Mouse (Mus musculus): ENCODE data around the gene 1810030O07Rik. TPM values are rescaled to one million over a fixed set of nuclear protein-coding genes. Genes with fewer than 3 reads are reported as not detected.
A peak's percentile ranks its signal among the peaks of the same experiment; 100 is the strongest.
"Not testable (repeated sequence)": the region's sequence is repeated elsewhere in the genome, so short reads cannot be mapped to it uniquely, and the experiment has no call there.

1810030O07Rik gene
- polyA plus RNA-seq (2015; fragmentation: Nextera tagmentation; extraction: Ambion mirVana), result 28.4 and 28.9 TPM in 2 replicates

GRCm38 (mm10) chrX:12673054-12673775 is at the start of gene 1810030O07Rik:
Gene 1810030O07Rik, minus strand, starts transcription at chrX:12673668.
- Histone ChIP-seq H3K9ac (replicated peaks) (peak within 1 kb of the TSS; percentile 80), H3K9me3 (no peaks in the 10 kb centered on the region), H3K4me1 (replicated peaks) (peaks cover 11% of the 10 kb centered on the region), H3K4me3 (replicated peaks) (peak within 1 kb of the TSS; percentile 68), H3K27me3 (no peaks in the 10 kb centered on the region), H3K36me3 (peaks cover 16% of the 10 kb centered on the region), H3K27ac (peak within 1 kb of the TSS; percentile 81), H3K4me2 (replicated peaks) (peak within 1 kb of the TSS; percentile 58)
- peak; percentile 100 for ATAC-seq
- 18% methylated on average over 42 of the region's 42 CpGs for WGBS

GRCm38 (mm10) chrX:12716036-12716435 is 42.6 kb upstream of the 1810030O07Rik start:
- no peaks in the 10 kb centered on the region for H3K9me3 ChIP-seq
- H3K9ac ChIP-seq (replicated peaks), result no peak overlapping the region
- H3K27me3 ChIP-seq, result no peaks in the 10 kb centered on the region
- no peak overlapping the region for H3K4me2 ChIP-seq (replicated peaks)
- no peak overlapping the region for H3K27ac ChIP-seq
- no peak overlapping the region for H3K4me3 ChIP-seq (replicated peaks)
- 90% methylated on average over 4 of the region's 4 CpGs for WGBS
- H3K4me1 ChIP-seq (replicated peaks), result no peaks in the 10 kb centered on the region
- peaks cover 21% of the 10 kb centered on the region for H3K36me3 ChIP-seq
- ATAC-seq, result no peak

- 93% methylated on average over 7 of the region's 7 CpGs for WGBS
- Histone ChIP-seq H3K4me2 (replicated peaks) (no peak overlapping the region), H3K27ac (no peak overlapping the region), H3K36me3 (peaks cover 21% of the 10 kb centered on the region), H3K9me3 (no peaks in the 10 kb centered on the region), H3K4me1 (replicated peaks) (no peaks in the 10 kb centered on the region), H3K27me3 (no peaks in the 10 kb centered on the region), H3K9ac (replicated peaks) (no peak overlapping the region), H3K4me3 (replicated peaks) (no peak overlapping the region)
- no peak for ATAC-seq
Measured at GRCm38 (mm10) chrX:12713796-12714195, 40.3 kb upstream of the 1810030O07Rik start.

- Histone ChIP-seq H3K27me3 (no peaks in the 10 kb centered on the region), H3K4me3 (replicated peaks) (no peak overlapping the region), H3K9me3 (no peaks in the 10 kb centered on the region), H3K4me2 (replicated peaks) (no peak overlapping the region), H3K36me3 (peaks cover 10% of the 10 kb centered on the region), H3K27ac (no peak overlapping the region), H3K4me1 (replicated peaks) (no peaks in the 10 kb centered on the region), H3K9ac (replicated peaks) (no peak overlapping the region)
- WGBS, result 89% methylated on average over 8 of the region's 8 CpGs
- ATAC-seq, result no peak
Measured at GRCm38 (mm10) chrX:12686910-12687309, 13.4 kb upstream of the 1810030O07Rik start.

DNA sequence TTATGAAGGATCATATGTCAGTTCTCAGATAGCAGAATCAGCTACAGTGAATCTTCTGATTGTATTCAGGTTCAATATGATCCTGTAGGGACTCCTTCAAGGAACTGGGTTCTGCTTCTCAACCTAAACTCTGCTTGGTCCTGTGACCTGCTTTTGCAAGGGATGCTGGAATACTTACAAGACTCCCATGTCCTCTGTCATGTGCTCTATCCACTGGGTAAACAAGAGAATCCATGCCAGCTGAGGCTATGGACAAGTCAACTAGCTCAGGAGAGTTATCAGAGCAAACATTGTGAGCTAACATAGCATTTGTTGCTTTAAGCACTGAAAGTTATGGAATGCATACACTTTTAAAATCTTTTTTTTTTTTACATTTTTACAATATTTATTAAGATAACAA is 12.6 kb upstream of the 1810030O07Rik start:
- peaks cover 10% of the 10 kb centered on the region for H3K36me3 ChIP-seq
- H3K9ac ChIP-seq (replicated peaks), result no peak overlapping the region
- H3K27me3 ChIP-seq, result no peaks in the 10 kb centered on the region
- H3K27ac ChIP-seq, result no peak overlapping the region
- no peak overlapping the region for H3K4me2 ChIP-seq (replicated peaks)
- H3K4me3 ChIP-seq (replicated peaks), result no peak overlapping the region
- ATAC-seq, result no peak
- no peaks in the 10 kb centered on the region for H3K4me1 ChIP-seq (replicated peaks)
- no peaks in the 10 kb centered on the region for H3K9me3 ChIP-seq

- H3K9ac ChIP-seq (replicated peaks), result no peak overlapping the region
Measured at GRCm38 (mm10) chrX:12677396-12677795, 3.9 kb upstream of the 1810030O07Rik start.

DNA sequence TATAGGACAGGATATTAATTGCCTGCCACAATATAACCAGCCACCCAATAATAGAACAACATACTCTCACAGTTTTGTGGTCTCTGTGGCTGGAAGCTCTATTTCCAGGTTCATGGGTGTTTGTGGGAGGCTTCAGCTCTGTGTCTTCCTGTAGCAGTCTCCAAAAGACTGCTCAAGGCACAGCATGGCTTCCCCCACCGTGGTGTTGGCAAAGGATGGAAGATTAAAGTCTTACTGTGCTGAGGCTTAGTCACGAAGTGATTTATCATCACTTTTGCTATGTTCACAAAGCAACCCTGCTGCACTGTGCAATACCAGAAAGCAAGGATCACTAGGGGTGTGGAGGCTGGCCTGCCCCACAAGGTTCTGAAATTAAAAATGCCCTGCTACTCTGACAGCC is 19.6 kb downstream of the 1810030O07Rik start:
- WGBS, result 74% methylated on average over 2 of the region's 2 CpGs

More at GRCm38 (mm10) chrX:12677396-12677795, 3.9 kb upstream of the 1810030O07Rik start:
- WGBS, result 33% methylated on average over 6 of the region's 6 CpGs
- no peaks in the 10 kb centered on the region for H3K27me3 ChIP-seq
- H3K4me1 ChIP-seq (replicated peaks), result peaks cover 11% of the 10 kb centered on the region
- 0 out of 2 replicates have a peak overlapping the region, but pooled peaks have one; percentile 9 for H3K27ac ChIP-seq
- H3K4me2 ChIP-seq (replicated peaks), result no peak overlapping the region
- no peaks in the 10 kb centered on the region for H3K9me3 ChIP-seq
- ATAC-seq, result no peak
- 0 out of 2 replicates have a peak, but pooled peaks cover 3% of the 10 kb centered on the region for H3K36me3 ChIP-seq
- H3K4me3 ChIP-seq (replicated peaks), result no peak overlapping the region

GRCm38 (mm10) chrX:12651906-12652305 is 21.6 kb downstream of the 1810030O07Rik start:
- Histone ChIP-seq H3K4me2 (replicated peaks) (no peak overlapping the region), H3K9ac (replicated peaks) (no peak overlapping the region), H3K4me1 (replicated peaks) (no peaks in the 10 kb centered on the region), H3K27ac (no peak overlapping the region), H3K36me3 (peaks cover 31% of the 10 kb centered on the region), H3K27me3 (no peaks in the 10 kb centered on the region), H3K9me3 (no peaks in the 10 kb centered on the region), H3K4me3 (replicated peaks) (no peak overlapping the region)
- WGBS, result 93% methylated on average over 16 of the region's 16 CpGs
- no peak for ATAC-seq

More for the DNA sequence above, 19.6 kb downstream of the 1810030O07Rik start:
- H3K36me3 ChIP-seq, result peaks cover 45% of the 10 kb centered on the region
- H3K27ac ChIP-seq, result no peak overlapping the region
- no peak for ATAC-seq
- no peaks in the 10 kb centered on the region for H3K4me1 ChIP-seq (replicated peaks)
- no peaks in the 10 kb centered on the region for H3K9me3 ChIP-seq
- no peaks in the 10 kb centered on the region for H3K27me3 ChIP-seq
- H3K4me2 ChIP-seq (replicated peaks), result no peak overlapping the region
- H3K9ac ChIP-seq (replicated peaks), result no peak overlapping the region
- H3K4me3 ChIP-seq (replicated peaks), result no peak overlapping the region

GRCm38 (mm10) chrX:12645531-12646304 is 27.8 kb downstream of the 1810030O07Rik start:
- H3K4me1 ChIP-seq (replicated peaks), result no peaks in the 10 kb centered on the region; the same call in 1 of the 2 replicates
- 0 out of 2 replicates have a peak, but pooled peaks have one; percentile 45 for ATAC-seq
- WGBS, result 60% methylated on average over 12 of the region's 12 CpGs
- no peaks in the 10 kb centered on the region for H3K27me3 ChIP-seq
- H3K4me2 ChIP-seq (replicated peaks), result no peak overlapping the region
- H3K9ac ChIP-seq (replicated peaks), result no peak overlapping the region
- no peaks in the 10 kb centered on the region for H3K36me3 ChIP-seq
- H3K4me3 ChIP-seq (replicated peaks), result no peak overlapping the region
- H3K9me3 ChIP-seq, result no peaks in the 10 kb centered on the region
- peak overlapping the region; percentile 30; the same call in 1 of the 2 replicates for H3K27ac ChIP-seq

GRCm38 (mm10) chrX:12644976-12645375 is 28.5 kb downstream of the 1810030O07Rik start:
- no peak overlapping the region for H3K4me2 ChIP-seq (replicated peaks)
- no peak overlapping the region for H3K4me3 ChIP-seq (replicated peaks)
- no peak for ATAC-seq
- H3K4me1 ChIP-seq (replicated peaks), result no peaks in the 10 kb centered on the region; the same call in 1 of the 2 replicates
- H3K36me3 ChIP-seq, result no peaks in the 10 kb centered on the region
- H3K27me3 ChIP-seq, result no peaks in the 10 kb centered on the region
- 52% methylated on average over 2 of the region's 2 CpGs for WGBS
- H3K9ac ChIP-seq (replicated peaks), result no peak overlapping the region
- no peaks in the 10 kb centered on the region for H3K9me3 ChIP-seq
- H3K27ac ChIP-seq, result no peak overlapping the region

- H3K4me2 ChIP-seq (replicated peaks), result no peak overlapping the region
- H3K36me3 ChIP-seq, result no peaks in the 10 kb centered on the region
- H3K4me1 ChIP-seq (replicated peaks), result no peaks in the 10 kb centered on the region
- H3K9ac ChIP-seq (replicated peaks), result no peak overlapping the region
- WGBS, result 73% methylated on average over 3 of the region's 4 CpGs
- no peak for ATAC-seq
- no peaks in the 10 kb centered on the region for H3K9me3 ChIP-seq
- H3K4me3 ChIP-seq (replicated peaks), result no peak overlapping the region
- no peak overlapping the region for H3K27ac ChIP-seq
- H3K27me3 ChIP-seq, result no peaks in the 10 kb centered on the region
Measured at GRCm38 (mm10) chrX:12625131-12625530, 48.3 kb downstream of the 1810030O07Rik start.

- not testable (repeated sequence) for H3K27me3 ChIP-seq; H3K4me3 ChIP-seq (replicated peaks); H3K4me1 ChIP-seq (replicated peaks); H3K27ac ChIP-seq; H3K4me2 ChIP-seq (replicated peaks); H3K9ac ChIP-seq (replicated peaks); H3K9me3 ChIP-seq; ATAC-seq
- WGBS, result 88% methylated on average over 1 of the region's 1 CpGs
- H3K36me3 ChIP-seq, result peaks cover 41% of the 10 kb centered on the region
Measured at GRCm38 (mm10) chrX:12612360-12612759, 61.1 kb downstream of the 1810030O07Rik start.

Data from midbrain, embryonic 13.5 days (tissue).